Mouse (Mus musculus) liver, adult 2 months (tissue): ENCODE measurements around the gene Pnp2. TPM values are rescaled to one million over a fixed set of nuclear protein-coding genes. Genes with fewer than 3 reads are reported as not detected.
A peak's percentile ranks its signal among the peaks of the same experiment; 100 is the strongest.
"Not testable (repeated sequence)": the region's sequence is repeated elsewhere in the genome, so short reads cannot be mapped to it uniquely, and the experiment has no call there.

Experiments
- DNase-seq: peaks from one replicate; pipeline ENCODE4 v3.0.0-alpha.2; 2011; ENCODE audit warnings: low read depth, low spot score; ENCODE audit errors: extremely low read depth
- H3K27ac ChIP-seq: fragments of 200-500 bp; replicated peaks from 2 replicates; pipeline ENCODE4 v1.5.1; 2012; ENCODE audit warnings: low read depth, mild to moderate bottlenecking, control low read depth, inconsistent platforms, low read length; ENCODE audit not compliant: insufficient read depth
- H3K27me3 ChIP-seq: fragments of 200-500 bp; 2 replicates; pipeline ENCODE4 v1.6.1; 2012; ENCODE audit warnings: mild to moderate bottlenecking, moderate library complexity, low read length, inconsistent platforms; ENCODE audit not compliant: control insufficient read depth, insufficient read depth
- H3K36me3 ChIP-seq: fragments of 200-500 bp; 2 replicates; pipeline ENCODE4 v1.6.1; 2012; ENCODE audit warnings: low read length, inconsistent platforms; ENCODE audit not compliant: control insufficient read depth, insufficient read depth
- H3K4me1 ChIP-seq: fragments of 200-500 bp; 2 replicates; pipeline ENCODE4 v1.6.1; 2011; ENCODE audit warnings: low read length; ENCODE audit not compliant: control insufficient read depth, insufficient read depth
- H3K4me3 ChIP-seq: fragments of 200-500 bp; 2 replicates; pipeline ENCODE4 v1.5.1; 2011; ENCODE audit warnings: low read depth, mild to moderate bottlenecking, control low read depth, low read length, moderate library complexity; ENCODE audit not compliant: insufficient read depth
- H3K79me2 ChIP-seq: fragments of 200-500 bp; 2 replicates; pipeline ENCODE4 v1.6.1; 2012; ENCODE audit warnings: inconsistent platforms, mild to moderate bottlenecking, low read length, moderate library complexity; ENCODE audit not compliant: control insufficient read depth, insufficient read depth
- H3K9ac ChIP-seq: fragments of 200-500 bp; 2 replicates; pipeline ENCODE4 v1.6.1; 2012; ENCODE audit warnings: low read depth, mild to moderate bottlenecking, control low read depth, inconsistent platforms, low read length
- CTCF ChIP-seq: fragments of 200-500 bp; IDR thresholded peaks from 2 replicates; pipeline ENCODE4 v1.5.1; 2011; ENCODE audit warnings: low read depth, low read length, control low read depth
- POLR2A ChIP-seq: fragments of 200-500 bp; IDR thresholded peaks from 2 replicates; pipeline ENCODE4 v1.6.1; 2011; ENCODE audit warnings: low read length, control low read depth; ENCODE audit not compliant: insufficient read depth; ENCODE audit errors: extremely low read depth
- WGBS: fragments of 180-500 bp; shearing (Covaris S2); methylation state at CpG from one replicate; pipeline ENCODE4 v1.1.7; 2018; 5-methylcytosine and 5-hydroxymethylcytosine counted together
- polyA plus RNA-seq: library from polyadenylated mRNA; depleted of rRNA; stranded (reverse); fragments of >200 nt; gene quantifications from 2 replicates; pipeline ENCODE4 v1.2.3, GENCODE M21; 2012; rRNA removed
- total RNA-seq: library from RNA; depleted of rRNA; stranded (reverse); fragments of >200 nt; gene quantifications from 2 replicates; pipeline ENCODE4 v1.2.3, GENCODE M21; 2014; rRNA removed

The Pnp2 gene
- total RNA-seq (0.81 and 1.1 TPM in 2 replicates), polyA plus RNA-seq (0.16 TPM in 1 of 2 replicates, not detected in the other)

- H3K4me1 ChIP-seq, H3K27me3 ChIP-seq, H3K79me2 ChIP-seq, DNase-seq, H3K36me3 ChIP-seq: not testable (repeated sequence)
- H3K9ac ChIP-seq: peak within 1 kb of the TSS; percentile 18; the same call in 1 of the 2 replicates
- H3K4me3 ChIP-seq: peak within 1 kb of the TSS; percentile 22
- 51% methylated on average over 19 of the region's 19 CpGs for WGBS
- peak within 1 kb of the TSS; percentile 73 for H3K27ac ChIP-seq
Observed at GRCm38 (mm10) chr14:50955942-50956508, at the start of gene Pnp2. Gene Pnp2, plus strand, starts transcription at chr14:50955992.

GRCm38 (mm10) chr14:50908126-50908525, 47.7 kb upstream of the Pnp2 start:
- 70% methylated on average over 4 of the region's 4 CpGs for WGBS
- TF ChIP-seq POLR2A (no peak), CTCF (no peak)
- Histone ChIP-seq H3K79me2 (no peaks in the 10 kb centered on the region), H3K4me1 (no peaks in the 10 kb centered on the region), H3K9ac (no peak overlapping the region), H3K36me3 (peaks cover 4% of the 10 kb centered on the region), H3K4me3 (no peak overlapping the region), H3K27ac (no peak overlapping the region), H3K27me3 (no peaks in the 10 kb centered on the region)
- DNase-seq: no peak

DNA sequence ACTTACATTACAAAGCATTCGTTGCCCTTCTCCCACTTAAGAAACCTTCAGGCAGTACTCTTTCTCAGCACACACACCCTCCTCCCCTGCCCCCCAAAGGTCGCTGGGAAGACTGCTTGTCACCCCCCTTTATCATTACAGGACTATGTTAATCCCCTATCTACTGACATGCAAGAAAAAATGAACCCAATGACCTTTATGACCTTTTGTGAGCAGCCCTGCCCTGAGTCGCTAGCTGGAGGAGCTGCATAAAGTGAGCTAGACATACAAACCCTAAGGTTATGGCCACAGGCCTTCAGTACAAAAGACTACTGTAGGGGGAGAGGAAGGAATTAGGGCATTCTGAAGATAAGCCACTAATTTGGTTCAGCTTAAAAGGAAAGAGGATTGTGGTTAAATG, 44.4 kb upstream of the Pnp2 start:
- no peak for DNase-seq
- Histone ChIP-seq H3K27ac (no peak overlapping the region), H3K27me3 (no peaks in the 10 kb centered on the region), H3K4me3 (no peak overlapping the region), H3K36me3 (peaks cover 17% of the 10 kb centered on the region), H3K4me1 (no peaks in the 10 kb centered on the region), H3K79me2 (no peaks in the 10 kb centered on the region), H3K9ac (no peak overlapping the region)
- WGBS: 82% methylated on average over 3 of the region's 3 CpGs
- TF ChIP-seq CTCF (no peak), POLR2A (no peak)

GRCm38 (mm10) chr14:50923437-50923836, 32.4 kb upstream of the Pnp2 start:
- not testable (repeated sequence) for H3K27me3 ChIP-seq, H3K27ac ChIP-seq, H3K79me2 ChIP-seq, DNase-seq, H3K9ac ChIP-seq, H3K4me3 ChIP-seq, H3K4me1 ChIP-seq
- peaks cover 20% of the 10 kb centered on the region for H3K36me3 ChIP-seq
- 49% methylated on average over 1 of the region's 1 CpGs for WGBS

GRCm38 (mm10) chr14:50924281-50925064, 31.3 kb upstream of the Pnp2 start, which contains the start of the genes Osgep and Apex1:
Gene Osgep, minus strand, starts transcription at chr14:50924893.
Gene Apex1, plus strand, starts transcription at chr14:50924968.
- no peaks in the 10 kb centered on the region; the same call in none of the 2 replicates for H3K4me1 ChIP-seq
- no peaks in the 10 kb centered on the region for H3K79me2 ChIP-seq
- peak within 1 kb of the TSS; percentile 64 for H3K27ac ChIP-seq
- no peaks in the 10 kb centered on the region for H3K27me3 ChIP-seq
- H3K36me3 ChIP-seq: peaks cover 29% of the 10 kb centered on the region
- under 1% methylated on average over 57 of the region's 57 CpGs for WGBS
- TF ChIP-seq CTCF (no peak), POLR2A (peak; percentile 63; the same call in 1 of the 2 replicates)
- peak within 1 kb of the TSS; percentile 64 for H3K4me3 ChIP-seq
- H3K9ac ChIP-seq: peak within 1 kb of the TSS; percentile 78
- DNase-seq: peak; percentile 95
